Mouse (Mus musculus) mouse embryonic stem cell (cell line): ENCODE measurements around the gene Olfr194.
"Not testable (repeated sequence)": the region's sequence is repeated elsewhere in the genome, so short reads cannot be mapped to it uniquely, and the experiment has no call there.

Experiments used
- in situ Hi-C, 2 experiments: fragments of 300-500 bp; cut with MboI; formaldehyde crosslinking; loops; 1 replicate in 1 of 2; 3 replicates in 1 of 2; pipeline ENCODE4 v1.14.3; 2019 to 2020; ENCODE audit warnings: low sequenced_read_pairs in 2 of 2, low pct_unique_long_range_greater_than_20kb in 1 of 2, mixed read lengths in 1 of 2; ENCODE audit not compliant: unreplicated experiment in 1 of 2

Gene Olfr194

GRCm38 (mm10) chr16:59120969-59121368 lies at the start of gene Olfr194:
TSS of gene Olfr194 (minus strand) at chr16:59121069.
- in situ Hi-C loops: no loop called here

GRCm38 (mm10) chr16:59170354-59170753 lies 49.5 kb upstream of the Olfr194 start, which contains the start of gene Olfr196:
TSS of gene Olfr196 (minus strand) at chr16:59170454.
- in situ Hi-C loops: no loop called here

DNA sequence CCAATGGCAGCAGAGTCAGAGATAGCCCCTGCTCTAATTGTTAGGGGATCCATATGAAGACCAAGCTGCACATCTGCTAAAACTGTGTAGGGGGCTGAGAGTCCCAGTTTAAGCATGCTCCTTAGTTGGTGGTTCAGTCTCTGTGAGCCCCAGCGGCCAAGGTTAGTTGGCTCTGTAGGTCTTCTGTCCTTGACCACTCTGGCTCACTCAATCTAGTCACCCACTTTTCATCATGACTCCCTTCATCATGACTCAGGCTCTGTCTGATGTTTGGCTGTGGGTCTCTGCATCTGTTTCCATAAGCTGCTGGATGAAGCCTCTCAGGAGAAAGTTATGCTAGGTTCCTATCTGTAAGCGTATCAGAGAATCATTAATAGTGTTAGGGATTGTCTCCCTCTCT lies 31.1 kb upstream of the Olfr194 start:
- in situ Hi-C loops: no loop called here

DNA sequence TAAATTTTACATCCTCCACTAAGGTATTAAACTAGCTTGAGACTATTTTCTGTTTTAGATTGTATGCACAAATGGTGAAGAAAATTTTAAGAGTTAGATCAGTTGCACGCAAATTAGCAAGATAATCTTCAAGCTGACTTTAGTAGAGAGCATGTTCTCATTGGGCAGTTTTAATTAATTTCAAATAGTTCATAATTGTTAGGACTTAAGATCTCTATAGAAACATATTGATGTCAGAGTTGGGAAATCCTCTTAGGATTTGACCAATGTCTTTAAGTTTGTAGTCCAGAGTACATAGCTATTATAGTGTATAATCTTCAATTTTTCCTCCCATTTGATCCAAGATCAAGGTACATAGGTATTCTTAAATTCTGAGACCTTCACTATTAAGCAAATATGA lies 25.9 kb upstream of the Olfr194 start, which contains the start of gene Olfr195:
Gene Olfr195, plus strand, starts transcription at position 301 of the 400 bp plus-strand sequence.
- in situ Hi-C loops: no loop called here

DNA sequence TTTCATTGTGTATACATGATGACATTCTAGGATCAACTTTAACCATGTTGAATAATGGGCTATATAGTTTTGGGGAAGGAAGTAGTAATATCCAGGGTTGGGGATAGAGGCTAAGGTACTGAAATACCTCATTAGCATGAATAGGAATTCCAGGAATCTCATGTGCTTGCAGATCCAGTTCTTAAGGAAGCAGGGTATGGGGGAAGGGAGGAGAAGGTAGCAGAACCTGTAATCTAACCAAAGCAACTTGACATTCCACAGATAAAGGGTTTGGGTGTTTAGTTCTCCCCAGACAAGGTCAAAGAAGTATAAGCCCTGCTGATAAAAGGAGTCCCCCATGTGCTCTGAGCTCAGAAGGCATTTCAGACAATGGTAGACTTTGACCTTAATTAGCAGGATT lies 20.2 kb upstream of the Olfr194 start:
- in situ Hi-C loops: no loop called here

DNA sequence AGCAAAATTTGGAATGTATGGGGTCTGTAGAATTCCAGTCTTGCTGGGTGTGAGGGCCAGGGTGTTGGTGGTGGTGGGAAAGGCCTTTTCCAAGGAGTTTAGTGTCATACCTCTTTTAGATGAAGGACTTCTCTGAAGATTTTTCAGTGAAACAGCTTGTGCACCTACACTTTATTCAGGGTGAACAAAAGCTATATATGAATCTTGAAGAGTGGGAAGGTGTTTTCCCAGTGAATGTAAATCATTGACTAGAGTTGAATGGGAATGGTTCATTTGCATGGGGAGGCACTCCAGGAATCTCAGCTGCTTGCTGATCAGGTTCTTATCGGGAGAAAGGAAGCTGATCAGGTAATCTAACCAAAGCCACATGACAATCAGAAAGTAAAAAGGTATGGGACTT lies 9.9 kb upstream of the Olfr194 start:
- in situ Hi-C loops: no loop called here

GRCm38 (mm10) chr16:59111781-59112180 lies 9.1 kb downstream of the Olfr194 start, which contains the start of gene Olfr193:
TSS of gene Olfr193 (minus strand) at chr16:59111881.
- in situ Hi-C loops: no loop called here

DNA sequence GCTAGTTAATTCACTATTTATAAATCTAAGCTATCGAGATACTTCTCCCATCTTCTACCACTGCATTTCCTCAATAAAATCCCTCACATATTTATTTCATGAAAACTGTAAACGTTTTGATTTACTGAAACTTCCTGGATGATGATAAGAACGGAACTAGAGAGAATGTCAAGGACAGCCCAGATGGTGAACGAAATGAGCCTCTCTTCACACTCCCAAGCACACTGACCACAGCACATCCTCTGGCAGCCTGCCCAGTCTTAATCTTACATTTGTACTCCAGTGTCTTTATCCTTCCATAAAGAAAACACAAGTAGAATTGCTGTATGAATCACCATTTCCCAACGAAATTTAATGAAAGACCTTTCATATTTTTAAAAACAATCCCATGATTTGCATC lies 12.3 kb downstream of the Olfr194 start:
- in situ Hi-C loops: not testable (repeated sequence)

- in situ Hi-C loops: no loop called here
These were observed 15.6 kb downstream of the Olfr194 start for GRCm38 (mm10) chr16:59105312-59105711.

GRCm38 (mm10) chr16:59089722-59090121 lies 31.1 kb downstream of the Olfr194 start, which contains the start of gene Olfr191:
TSS of gene Olfr191 (minus strand) at chr16:59089822.
- in situ Hi-C loops: not testable (repeated sequence)

DNA sequence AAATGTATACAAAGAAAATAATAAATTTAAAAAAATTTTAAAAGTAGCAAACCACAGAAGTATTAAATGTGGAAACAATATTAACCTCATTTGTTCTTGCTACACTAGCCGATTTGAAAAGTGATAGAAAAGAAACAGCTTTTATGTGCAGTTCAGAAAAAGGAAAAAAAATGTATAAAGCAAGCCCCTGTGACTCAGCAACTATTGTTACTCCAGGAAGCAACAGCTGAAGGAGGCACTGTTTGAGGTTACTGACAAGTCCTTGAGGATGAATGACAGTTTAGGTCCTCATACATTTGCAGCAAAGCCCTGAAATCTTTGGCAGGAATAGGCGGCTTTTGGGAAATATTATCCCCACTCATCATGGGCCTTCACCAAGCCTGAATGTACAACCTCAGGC lies 39.8 kb downstream of the Olfr194 start:
- in situ Hi-C loops: not testable (repeated sequence)

GRCm38 (mm10) chr16:59077905-59078304 lies 43.0 kb downstream of the Olfr194 start, which contains the start of gene Olfr190:
TSS of gene Olfr190 (minus strand) at chr16:59078005.
- in situ Hi-C loops: no loop called here

DNA sequence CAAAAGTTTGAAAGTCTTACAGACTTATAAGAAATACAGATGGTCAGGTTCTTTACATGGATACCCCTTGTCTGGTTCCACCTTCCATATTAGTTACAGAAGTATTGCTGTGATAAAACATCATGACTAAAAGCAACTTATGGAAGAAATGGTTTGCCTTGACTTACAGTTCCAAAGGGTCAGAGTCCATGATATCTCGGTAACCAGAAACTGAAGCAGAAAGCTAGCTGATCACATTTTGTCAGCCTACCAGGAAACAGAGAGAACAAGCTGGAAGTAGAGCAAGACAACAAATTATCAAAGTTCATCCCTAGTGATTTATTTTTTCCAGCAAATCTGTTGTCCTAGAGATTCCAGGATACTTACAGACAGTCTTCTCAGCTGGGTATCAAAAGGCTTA lies 47.3 kb downstream of the Olfr194 start:
- in situ Hi-C loops: no loop called here

DNA sequence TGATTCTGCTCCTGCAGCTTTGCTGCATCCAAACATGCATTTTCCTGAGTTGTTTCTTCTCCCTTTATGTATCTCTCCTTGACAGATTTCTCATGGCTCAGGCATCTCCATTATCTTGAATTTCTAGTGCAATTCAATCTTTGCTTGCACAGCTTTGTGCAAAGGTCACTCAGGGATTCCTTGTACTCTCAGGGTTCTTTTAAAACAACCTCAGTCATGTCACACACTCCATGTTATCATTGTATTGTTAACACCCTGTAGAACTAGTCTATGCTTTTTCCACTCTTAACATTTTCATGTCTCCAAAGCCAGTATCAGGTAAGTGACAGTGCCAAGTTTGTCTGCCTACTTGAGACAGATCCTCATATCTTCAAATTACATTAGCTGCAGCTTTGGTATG lies 49.1 kb downstream of the Olfr194 start:
- in situ Hi-C loops: no loop called here
